Mouse (Mus musculus): ENCODE measurements around the gene Copz1. TPM values are rescaled to one million over a fixed set of nuclear protein-coding genes. Genes with fewer than 3 reads are reported as not detected.
A peak's percentile ranks its signal among the peaks of the same experiment; 100 is the strongest.
"Not testable (repeated sequence)": the region's sequence is repeated elsewhere in the genome, so short reads cannot be mapped to it uniquely, and the experiment has no call there.

Copz1 gene
- total RNA-seq, 2 experiments from 2014 or later: 114 TPM

DNA sequence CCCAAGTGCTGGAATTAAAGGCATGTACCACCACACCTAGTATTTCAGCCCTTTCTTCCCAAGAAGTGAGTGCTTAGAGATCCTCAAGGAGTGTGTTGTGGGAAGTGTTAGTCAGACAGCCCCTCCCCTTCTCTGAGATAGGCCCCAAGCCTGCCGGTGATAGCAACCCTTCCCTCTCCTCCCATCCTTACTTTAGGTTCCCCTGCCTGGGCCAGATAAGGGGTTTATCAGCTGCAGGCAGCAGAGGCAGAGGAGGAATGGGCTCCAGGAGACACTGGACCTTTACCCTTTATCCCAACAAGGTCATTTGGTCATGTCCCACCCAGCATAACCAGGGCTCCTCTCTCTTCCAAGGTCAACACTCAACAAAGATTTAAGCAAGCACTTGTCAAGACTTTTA is 20.9 kb upstream of the Copz1 start:
- DNase-seq: no peak

DNA sequence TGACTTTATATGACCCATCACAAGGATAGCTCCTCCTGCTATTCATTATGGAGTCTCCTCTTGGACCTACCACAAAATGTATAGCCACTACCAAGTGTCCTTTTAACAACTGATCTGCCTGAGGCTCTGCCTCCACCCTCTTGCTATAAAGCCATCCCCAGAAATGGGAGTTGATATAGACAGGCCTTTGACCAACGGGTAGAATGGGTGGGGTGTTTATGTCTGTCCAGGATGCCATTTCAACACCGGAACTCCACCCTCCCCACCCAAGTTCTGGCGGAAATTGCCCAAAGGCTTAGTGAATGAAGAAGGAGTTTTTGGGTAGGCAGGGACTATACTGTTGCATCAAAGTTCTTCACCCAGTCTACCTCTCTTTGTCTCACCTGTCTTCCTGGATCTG is 19.9 kb upstream of the Copz1 start:
- no peak for DNase-seq

- no peak for DNase-seq
Observed at GRCm38 (mm10) chr15:103253352-103253751, 19.2 kb upstream of the Copz1 start.

- DNase-seq: peak; percentile 60
Observed at GRCm38 (mm10) chr15:103255169-103255568, 17.3 kb upstream of the Copz1 start.

GRCm38 (mm10) chr15:103256210-103256986 is 16.1 kb upstream of the Copz1 start:
- DNase-seq: no peak

- peak; percentile 85 for DNase-seq
Observed at GRCm38 (mm10) chr15:103257790-103258728, 14.5 kb upstream of the Copz1 start, which contains the start of gene Nfe2. Gene Nfe2, minus strand, starts transcription at chr15:103258403.

DNA sequence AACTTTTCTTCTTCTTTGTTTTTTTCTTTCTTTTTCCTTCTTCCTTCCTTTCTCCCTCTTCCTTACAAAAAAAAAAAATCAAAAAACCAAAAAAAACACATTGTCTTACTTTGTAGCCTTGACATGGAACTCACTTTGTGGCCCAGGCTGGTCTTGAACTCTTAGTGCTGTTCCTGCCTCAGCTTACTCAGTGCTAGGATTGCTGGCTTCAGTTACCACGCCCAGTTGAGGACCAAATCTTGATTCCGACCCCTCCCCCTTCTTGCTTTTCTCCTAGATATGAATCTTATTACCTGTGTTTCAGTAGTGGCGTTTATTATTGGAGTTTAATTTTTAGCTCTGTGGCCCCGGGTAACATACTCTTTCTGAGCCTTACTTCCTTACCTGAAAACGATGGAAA is 13.4 kb upstream of the Copz1 start:
- no peak for DNase-seq

DNA sequence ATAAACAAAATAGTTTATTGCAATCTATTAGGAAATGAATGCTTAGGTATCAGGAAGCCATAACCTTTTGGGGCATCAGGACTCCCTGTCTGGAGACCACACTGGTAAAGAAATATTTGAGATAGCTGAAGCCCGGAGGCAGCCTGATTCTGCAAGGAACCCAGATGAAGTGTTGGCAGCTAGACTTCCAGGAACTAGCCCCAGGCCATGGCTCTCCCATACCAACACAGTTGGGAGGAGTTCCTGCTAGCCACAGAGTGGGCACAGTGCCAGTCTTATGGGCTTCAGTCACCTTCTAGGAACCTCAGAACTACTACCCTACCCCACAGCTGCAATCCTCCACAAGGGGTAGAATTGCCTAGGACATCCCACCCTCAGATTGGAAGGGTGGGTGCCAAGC is 12.5 kb upstream of the Copz1 start:
- DNase-seq: no peak

- no peak for DNase-seq
Observed at GRCm38 (mm10) chr15:103264794-103265193, 7.7 kb upstream of the Copz1 start.

DNA sequence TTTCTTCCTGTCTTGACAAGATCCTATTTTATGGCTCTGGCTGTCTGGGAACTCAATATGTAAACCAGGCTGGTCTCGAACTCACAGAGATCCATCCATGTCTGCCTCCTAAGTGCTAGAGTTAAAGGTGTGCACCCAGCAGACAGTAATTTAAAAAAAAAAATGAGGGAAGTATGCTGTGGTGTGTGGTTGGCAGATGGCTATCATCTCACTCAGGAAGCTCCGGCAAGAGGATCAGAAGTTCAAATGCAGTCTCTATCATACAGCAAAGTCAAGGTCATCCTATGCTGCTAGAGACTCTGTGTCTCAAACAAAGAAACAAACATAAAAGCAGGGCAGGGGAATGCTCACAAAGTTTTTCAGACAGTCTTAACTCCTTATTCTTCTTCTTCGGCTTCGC is 3.6 kb upstream of the Copz1 start:
- no peak for DNase-seq

DNA sequence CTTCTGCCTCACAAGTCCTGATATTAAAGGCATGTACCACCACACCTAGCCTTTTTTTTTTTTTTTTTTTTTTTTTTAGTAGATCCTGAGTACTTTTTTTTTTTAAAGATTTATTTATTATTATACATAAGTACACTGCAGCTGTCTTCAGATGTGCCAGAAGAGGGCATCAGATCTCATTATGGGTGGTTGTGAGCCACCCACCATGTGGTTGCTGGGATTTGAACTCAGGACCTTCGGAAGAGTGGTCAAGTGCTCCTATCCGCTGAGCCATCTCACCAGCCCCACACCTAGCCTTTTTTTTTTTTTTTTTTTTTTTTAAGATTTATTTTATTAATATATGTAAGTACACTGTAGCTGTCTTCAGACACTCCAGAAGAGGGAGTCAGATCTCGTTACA is 3.4 kb downstream of the Copz1 start:
- DNase-seq: not testable (repeated sequence)

- DNase-seq: no peak
Observed at GRCm38 (mm10) chr15:103277949-103278348, 5.4 kb downstream of the Copz1 start.

GRCm38 (mm10) chr15:103279750-103280149 is 7.2 kb downstream of the Copz1 start:
- DNase-seq: peak; percentile 49

- peak; percentile 50 for DNase-seq
Observed at GRCm38 (mm10) chr15:103280817-103281464, 8.4 kb downstream of the Copz1 start.

DNA sequence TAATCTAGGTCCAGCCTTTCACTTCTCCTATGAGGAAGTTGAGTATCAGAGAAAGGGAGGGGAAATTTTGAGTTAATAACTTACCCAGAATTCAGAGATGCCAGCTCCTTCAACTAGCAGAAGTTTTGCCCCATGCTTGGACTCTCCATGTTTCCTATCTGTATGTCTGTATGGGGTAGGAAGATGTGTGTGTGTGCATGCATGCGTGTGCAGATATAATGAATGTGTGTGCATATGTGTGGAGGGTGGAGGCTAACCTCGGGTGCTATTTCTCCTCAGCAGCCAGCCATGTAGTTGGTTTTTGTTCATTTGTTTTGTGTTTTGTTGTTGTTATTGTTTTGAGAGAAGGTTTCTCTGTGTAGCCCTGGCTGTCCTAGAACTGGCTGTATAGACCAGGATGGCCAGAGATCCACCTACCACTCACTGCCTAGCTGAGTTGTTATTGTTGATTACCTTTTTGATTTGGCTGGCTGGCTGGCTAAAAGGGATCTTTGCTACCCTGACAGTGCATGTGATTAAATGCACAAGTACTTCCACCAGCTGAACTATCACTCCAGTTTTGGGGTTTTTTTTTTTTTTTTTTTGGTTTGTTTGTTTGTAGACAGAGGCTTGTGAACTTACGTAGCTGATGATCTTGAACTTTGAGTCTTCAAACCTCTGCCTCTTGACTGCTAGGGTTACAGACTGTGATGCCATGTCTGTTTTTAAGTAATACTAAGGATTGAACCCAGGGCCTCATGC is 9.1 kb downstream of the Copz1 start:
- no peak for DNase-seq

- peak; percentile 77 for DNase-seq
Observed at GRCm38 (mm10) chr15:103284066-103284465, 11.6 kb downstream of the Copz1 start.

GRCm38 (mm10) chr15:103284647-103285046 is 12.1 kb downstream of the Copz1 start:
- DNase-seq: no peak

- DNase-seq: peak; percentile 75
Observed at GRCm38 (mm10) chr15:103285778-103286417, 13.4 kb downstream of the Copz1 start.

GRCm38 (mm10) chr15:103289600-103289999 is 17.1 kb downstream of the Copz1 start:
- no peak for DNase-seq

- DNase-seq: no peak
Observed at GRCm38 (mm10) chr15:103290417-103290816, 17.9 kb downstream of the Copz1 start.

- no peak for DNase-seq
Observed at GRCm38 (mm10) chr15:103290843-103291242, 18.3 kb downstream of the Copz1 start.

All from adrenal gland, postnatal 10 days (tissue).